Mouse (Mus musculus) testis, adult 2 months (tissue): Measurements from ENCODE around the gene Fem1a.

Experiments
- CTCF ChIP-seq: fragments of 200-500 bp; IDR thresholded peaks from 2 replicates; pipeline ENCODE4 v1.5.1; 2012; ENCODE audit warnings: low read depth, mild to moderate bottlenecking, inconsistent platforms, low read length, moderate library complexity; ENCODE audit not compliant: control insufficient read depth, insufficient read depth, insufficient replicate concordance
- POLR2A ChIP-seq: fragments of 200-500 bp; IDR thresholded peaks from 2 replicates; pipeline ENCODE4 v1.6.1; 2012; ENCODE audit warnings: low read depth, mild to moderate bottlenecking, inconsistent platforms, low read length, moderate library complexity; ENCODE audit not compliant: control insufficient read depth

DNA sequence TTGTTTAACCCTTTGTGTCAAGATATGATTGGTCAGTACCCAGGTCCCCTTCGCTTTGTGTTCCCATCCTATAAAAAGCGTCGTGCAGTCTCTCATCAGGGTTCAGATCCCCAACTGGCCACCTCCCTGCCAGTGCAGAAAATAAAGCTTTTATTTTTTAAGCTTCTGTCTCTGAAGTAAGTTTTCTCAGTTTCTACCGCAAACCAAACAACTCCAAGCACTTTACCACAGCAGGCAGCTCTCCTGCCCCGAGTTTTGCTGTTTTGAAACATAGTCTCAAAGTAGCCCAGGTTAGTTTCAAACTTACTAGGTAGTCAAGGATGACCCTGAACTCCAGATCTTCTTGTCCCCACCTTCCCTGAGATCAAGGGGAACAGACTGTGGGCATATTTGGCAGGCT is 21.7 kb downstream of the Fem1a start:
- TF ChIP-seq POLR2A (no peak), CTCF (no peak)
